Mouse (Mus musculus) cerebellum, postnatal 25 days (tissue): Measurements from ENCODE around the gene Wdr47.
"Not testable (repeated sequence)": the region's sequence is repeated elsewhere in the genome, so short reads cannot be mapped to it uniquely, and the experiment has no call there.

Source experiments
- DNase-seq, 2 experiments: peaks; one replicate each; pipeline ENCODE4 v3.0.0; 2021; ENCODE audit warnings: mixed read lengths in 2 of 2

Wdr47 gene

GRCm38 (mm10) chr3:108639412-108639811 lies 48.3 kb downstream of the Wdr47 start:
- DNase-seq = no peak

GRCm38 (mm10) chr3:108640998-108641397 lies 49.9 kb downstream of the Wdr47 start:
- DNase-seq = no peak

GRCm38 (mm10) chr3:108644856-108645255 lies 53.8 kb downstream of the Wdr47 start:
- no peak for DNase-seq

- DNase-seq = peak; percentile 32 to 67
Measured at GRCm38 (mm10) chr3:108646036-108646435, 55.0 kb downstream of the Wdr47 start.

- not testable (repeated sequence) for DNase-seq
Measured at GRCm38 (mm10) chr3:108647681-108648080, 56.6 kb downstream of the Wdr47 start.

- DNase-seq = no peak
Measured at GRCm38 (mm10) chr3:108652866-108653642, 62.0 kb downstream of the Wdr47 start.

- DNase-seq = peak; percentile 97 to 98
Measured at GRCm38 (mm10) chr3:108653710-108654379, 62.8 kb downstream of the Wdr47 start, which contains the start of gene Clcc1. Clcc1 (plus strand) TSS chr3:108653913.

GRCm38 (mm10) chr3:108654566-108654965 lies 63.5 kb downstream of the Wdr47 start:
- no peak for DNase-seq

- no peak for DNase-seq
Measured at GRCm38 (mm10) chr3:108655486-108655885, 64.4 kb downstream of the Wdr47 start.

GRCm38 (mm10) chr3:108658612-108659011 lies 67.5 kb downstream of the Wdr47 start:
- DNase-seq = no peak

GRCm38 (mm10) chr3:108660941-108661340 lies 69.9 kb downstream of the Wdr47 start:
- DNase-seq = no peak

GRCm38 (mm10) chr3:108676616-108677015 lies 85.5 kb downstream of the Wdr47 start:
- peak; percentile 22 to 38 for DNase-seq

- DNase-seq = no peak
Measured at GRCm38 (mm10) chr3:108681004-108681403, 89.9 kb downstream of the Wdr47 start.

GRCm38 (mm10) chr3:108683597-108683996 lies 92.5 kb downstream of the Wdr47 start:
- DNase-seq = not testable (repeated sequence)

GRCm38 (mm10) chr3:108685701-108686100 lies 94.6 kb downstream of the Wdr47 start:
- no peak for DNase-seq

- DNase-seq = no peak
Measured at GRCm38 (mm10) chr3:108689015-108689441, 97.9 kb downstream of the Wdr47 start.

GRCm38 (mm10) chr3:108689446-108689845 lies 98.4 kb downstream of the Wdr47 start:
- no peak for DNase-seq

- DNase-seq = no peak
Measured at GRCm38 (mm10) chr3:108689979-108690378, 98.9 kb downstream of the Wdr47 start.

GRCm38 (mm10) chr3:108694321-108694720 lies 103.2 kb downstream of the Wdr47 start:
- DNase-seq = no peak
